Mouse (Mus musculus) left cerebral cortex, adult 9 months (tissue): ENCODE data around the gene Itpk1.

Source experiments
- DNase-seq, 2 experiments: peaks; one replicate each; pipeline ENCODE4 v3.0.0; 2022; ENCODE audit warnings: low spot score in 2 of 2

Itpk1 gene

GRCm38 (mm10) chr12:102553705-102554275, 150.9 kb downstream of the Itpk1 start:
- DNase-seq = peak in 1 of 2 experiments; percentile 41

DNA sequence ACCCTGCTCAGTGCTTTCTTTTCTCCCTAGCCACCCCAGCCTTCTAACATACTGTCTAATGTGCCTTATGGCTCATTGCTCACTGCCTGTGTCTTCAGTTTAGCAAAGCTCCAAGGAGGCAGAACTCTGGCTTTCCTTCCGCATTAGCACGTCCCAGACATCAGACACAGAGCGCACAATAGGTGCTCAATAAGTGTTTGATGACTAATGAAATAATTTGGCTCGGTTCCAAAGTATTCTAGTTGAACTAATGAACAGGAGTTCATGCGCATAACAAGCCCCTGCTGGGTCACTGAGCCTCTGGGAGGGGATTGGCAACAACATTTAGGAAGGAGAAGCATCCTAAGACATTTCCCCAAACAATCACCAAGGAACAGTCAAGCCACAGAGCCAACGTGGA, 152.7 kb downstream of the Itpk1 start:
- DNase-seq = no peak

DNA sequence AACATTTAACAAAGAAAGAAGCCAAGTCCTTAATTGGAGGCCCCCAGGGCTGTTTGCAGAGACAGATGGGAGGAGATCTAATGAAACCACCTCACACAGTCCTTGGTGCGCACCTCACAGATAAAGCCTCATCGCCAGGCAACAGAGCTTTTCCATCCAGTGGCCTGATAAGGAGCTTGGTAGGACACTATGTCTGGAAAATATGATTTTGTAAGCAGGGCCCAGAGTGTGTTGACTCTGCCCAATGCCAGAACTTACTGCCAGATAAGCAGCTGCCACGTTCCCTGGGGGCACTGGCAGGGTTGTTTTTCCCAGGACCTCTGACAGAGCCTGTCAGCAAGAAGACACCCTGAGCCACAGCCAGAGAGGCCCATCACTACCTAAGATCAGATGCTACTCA, 153.5 kb downstream of the Itpk1 start:
- DNase-seq = no peak

GRCm38 (mm10) chr12:102550529-102550928, 154.2 kb downstream of the Itpk1 start:
- DNase-seq = no peak

DNA sequence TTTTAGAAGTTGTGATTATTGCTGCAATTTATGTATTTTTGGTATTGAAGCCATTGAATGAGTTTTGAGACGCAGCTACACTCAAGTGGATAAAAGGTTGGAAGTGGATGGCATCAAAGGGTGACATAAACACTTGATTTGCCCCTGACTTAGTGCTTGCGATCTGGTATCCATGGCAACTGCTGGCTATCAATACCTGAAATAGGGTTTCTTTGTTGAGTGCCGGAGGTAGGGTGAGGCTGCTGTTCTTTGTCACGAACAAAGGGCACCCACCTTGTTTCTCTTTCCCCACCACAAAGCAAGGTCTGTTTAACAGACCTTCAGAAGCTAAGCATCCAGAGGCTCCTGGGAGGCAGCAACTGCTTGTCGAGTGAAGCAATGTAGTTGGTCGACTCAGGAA, 159.6 kb downstream of the Itpk1 start:
- DNase-seq = no peak

GRCm38 (mm10) chr12:102541168-102541567, 163.6 kb downstream of the Itpk1 start:
- DNase-seq = no peak

- no peak for DNase-seq
Measured at GRCm38 (mm10) chr12:102540278-102540677, 164.5 kb downstream of the Itpk1 start.

- no peak for DNase-seq
Measured at GRCm38 (mm10) chr12:102535796-102536195, 168.9 kb downstream of the Itpk1 start.

GRCm38 (mm10) chr12:102527989-102528388, 176.7 kb downstream of the Itpk1 start:
- DNase-seq = no peak

GRCm38 (mm10) chr12:102524760-102525159, 180.0 kb downstream of the Itpk1 start:
- DNase-seq = no peak

DNA sequence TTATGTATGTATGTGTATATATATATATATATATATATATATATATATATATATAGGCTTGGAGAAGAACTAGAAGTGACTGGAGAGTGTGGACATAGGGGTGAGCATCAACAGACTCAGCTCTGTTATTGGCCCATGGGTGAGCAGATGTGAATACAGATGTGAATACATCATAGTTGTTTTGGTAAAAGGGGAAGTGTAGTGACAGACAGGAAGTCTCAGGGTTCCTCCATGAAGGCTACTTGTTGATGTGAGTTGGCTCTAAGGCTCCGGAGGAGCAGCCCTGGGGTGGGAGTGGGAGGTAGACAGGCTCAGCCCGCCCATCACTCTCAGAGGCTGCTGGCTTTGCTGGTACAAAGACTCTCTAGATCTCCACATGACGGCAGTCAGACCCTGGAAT, 180.5 kb downstream of the Itpk1 start:
- no peak for DNase-seq

DNA sequence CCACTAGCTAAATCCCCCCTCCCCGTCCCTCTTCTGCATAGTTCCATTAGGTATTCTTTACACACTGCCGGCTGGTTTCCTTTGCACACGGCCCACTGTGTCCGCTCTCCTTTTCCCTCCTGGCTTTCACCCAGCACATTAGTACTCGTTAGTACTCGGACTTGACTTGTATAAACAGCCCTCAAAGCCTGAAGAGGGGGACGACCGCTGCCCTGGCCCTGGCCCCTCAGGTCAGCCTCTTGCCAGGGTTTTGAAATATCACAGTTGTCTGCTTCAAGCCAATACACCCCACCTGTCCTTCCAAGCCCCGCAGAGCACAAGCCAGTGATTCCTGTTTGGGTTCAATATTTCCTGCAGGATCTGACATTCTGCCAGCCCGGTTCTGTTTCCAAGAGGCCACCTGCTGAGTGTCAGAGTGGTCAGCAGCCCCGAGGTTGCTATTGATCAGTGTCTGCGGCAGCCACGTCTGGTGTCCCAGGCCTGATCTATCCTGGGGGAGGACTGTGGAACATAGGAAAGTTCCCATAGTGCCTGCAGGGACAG, 182.9 kb downstream of the Itpk1 start:
- no peak for DNase-seq

GRCm38 (mm10) chr12:102519929-102520720, 184.6 kb downstream of the Itpk1 start:
- DNase-seq = no peak
